Mouse (Mus musculus) heart, embryonic 16.5 days (tissue): Measurements from ENCODE around the gene Ppm1l. TPM values are rescaled to one million over a fixed set of nuclear protein-coding genes. Genes with fewer than 3 reads are reported as not detected.

Experiments
- ATAC-seq: fragments of 200-750 bp; cut with Nextera tagmentation; replicated peaks from 2 replicates; pipeline ENCODE4 v1.8.0; 2017; ENCODE audit warnings: moderate number of reproducible peaks; ENCODE audit not compliant: insufficient read depth, low FRiP score; ENCODE audit errors: extremely low read depth
- H3K27ac ChIP-seq: fragments of 300-500 bp; sonication (generic); 2 replicates; pipeline ENCODE4 v1.5.1; 2014; ENCODE audit warnings: mild to moderate bottlenecking, low read length, control low read depth, moderate library complexity
- H3K27me3 ChIP-seq: fragments of 300-500 bp; sonication (generic); 2 replicates; pipeline ENCODE4 v1.6.1; 2014; ENCODE audit warnings: low read length, mixed read lengths; ENCODE audit not compliant: control insufficient read depth, insufficient read depth
- H3K36me3 ChIP-seq: fragments of 300-500 bp; sonication (generic); 2 replicates; pipeline ENCODE4 v1.6.1; 2014; ENCODE audit not compliant: control insufficient read depth, insufficient read depth
- H3K4me1 ChIP-seq: fragments of 300-500 bp; sonication (generic); 2 replicates; pipeline ENCODE4 v1.6.1; 2014; ENCODE audit warnings: low read length, mixed read lengths; ENCODE audit not compliant: control insufficient read depth, insufficient read depth
- H3K4me2 ChIP-seq: fragments of 300-500 bp; sonication (generic); 2 replicates; pipeline ENCODE4 v1.6.1; 2014; ENCODE audit warnings: low read depth, mild to moderate bottlenecking, control low read depth, low read length
- H3K4me3 ChIP-seq: fragments of 300-500 bp; sonication (generic); 2 replicates; pipeline ENCODE4 v1.5.1; 2014; ENCODE audit warnings: mild to moderate bottlenecking, control low read depth, low read length
- H3K9ac ChIP-seq: fragments of 300-500 bp; sonication (generic); 2 replicates; pipeline ENCODE4 v1.6.1; 2014; ENCODE audit warnings: low read length, control low read depth
- H3K9me3 ChIP-seq: fragments of 300-500 bp; sonication (generic); replicated peaks from 2 replicates; pipeline ENCODE4 v1.6.1; 2016; ENCODE audit warnings: low read length; ENCODE audit not compliant: control insufficient read depth
- WGBS: fragments of 180-500 bp; shearing (Covaris S2); extraction: QIAGEN DNeasy Blood & Tissue Kit; methylation state at CpG from one replicate; pipeline ENCODE4 v1.1.7; 2014; 5-methylcytosine and 5-hydroxymethylcytosine counted together
- polyA plus RNA-seq: library from polyadenylated mRNA; unstranded; fragments of >200 nt; fragmentation: Nextera tagmentation; extraction: Ambion mirVana; gene quantifications from 2 replicates; pipeline ENCODE4 v1.2.1, GENCODE M21; 2015

Gene Ppm1l
- polyA plus RNA-seq, 1 experiment from 2014 or later, result 8.4 TPM

DNA sequence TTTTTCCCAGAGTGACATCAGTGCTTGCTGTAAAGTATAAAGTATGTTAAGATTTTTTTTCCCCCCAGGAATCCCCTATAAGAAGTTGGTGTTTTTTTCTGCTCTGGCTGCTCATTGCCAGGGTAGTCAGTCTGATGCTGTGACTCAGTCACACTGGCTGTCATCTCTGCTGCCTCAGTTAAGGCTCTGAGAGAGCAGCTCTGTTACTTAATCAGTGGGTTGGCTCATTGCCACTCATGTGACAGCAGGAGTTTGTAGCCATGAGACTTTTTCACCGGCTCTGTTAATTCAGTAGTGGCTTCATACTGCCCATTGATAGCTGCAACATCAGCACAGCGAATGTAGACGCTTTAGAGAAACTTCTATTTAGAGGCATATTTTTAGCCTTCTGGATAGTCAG is 163.3 kb downstream of the Ppm1l start:
- WGBS, result 33% methylated on average over 3 of the region's 3 CpGs
- no peaks in the 10 kb centered on the region for H3K36me3 ChIP-seq
- H3K27me3 ChIP-seq, result no peaks in the 10 kb centered on the region
- H3K9ac ChIP-seq, result no peak overlapping the region
- peaks cover 8% of the 10 kb centered on the region; the same call in 1 of the 2 replicates for H3K4me1 ChIP-seq
- ATAC-seq, result no peak; the same call in 1 of the 2 replicates
- no peak overlapping the region for H3K4me3 ChIP-seq
- H3K4me2 ChIP-seq, result no peak overlapping the region
- no peaks in the 10 kb centered on the region for H3K9me3 ChIP-seq
- no peak overlapping the region for H3K27ac ChIP-seq

DNA sequence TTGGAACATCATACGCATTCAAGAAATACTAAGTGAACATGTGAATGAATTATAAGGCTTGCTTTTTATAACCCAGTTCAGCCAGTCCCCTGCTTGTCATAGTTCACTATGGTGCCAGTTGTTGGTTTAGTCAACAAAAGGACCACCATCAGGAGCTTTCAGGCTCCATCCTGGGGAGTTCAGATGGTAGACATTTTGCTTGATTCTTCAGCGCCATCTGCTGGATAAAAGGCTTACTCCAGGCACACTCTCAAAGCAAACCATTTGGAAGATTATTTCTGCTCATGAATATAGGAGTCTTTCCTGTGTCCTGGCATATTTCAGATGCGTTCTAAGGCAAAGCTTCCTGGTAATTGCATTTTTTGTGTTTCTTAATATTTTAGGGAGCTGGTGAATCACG is 165.2 kb downstream of the Ppm1l start:
- H3K4me2 ChIP-seq, result no peak overlapping the region
- no peaks in the 10 kb centered on the region for H3K27me3 ChIP-seq
- ATAC-seq, result peak; percentile 54; the same call in 1 of the 2 replicates
- no peak overlapping the region for H3K4me3 ChIP-seq
- H3K27ac ChIP-seq, result no peak overlapping the region
- no peaks in the 10 kb centered on the region for H3K9me3 ChIP-seq
- H3K36me3 ChIP-seq, result no peaks in the 10 kb centered on the region
- WGBS, result 29% methylated on average over 4 of the region's 4 CpGs
- no peak overlapping the region for H3K9ac ChIP-seq
- peaks cover 10% of the 10 kb centered on the region; the same call in 1 of the 2 replicates for H3K4me1 ChIP-seq

DNA sequence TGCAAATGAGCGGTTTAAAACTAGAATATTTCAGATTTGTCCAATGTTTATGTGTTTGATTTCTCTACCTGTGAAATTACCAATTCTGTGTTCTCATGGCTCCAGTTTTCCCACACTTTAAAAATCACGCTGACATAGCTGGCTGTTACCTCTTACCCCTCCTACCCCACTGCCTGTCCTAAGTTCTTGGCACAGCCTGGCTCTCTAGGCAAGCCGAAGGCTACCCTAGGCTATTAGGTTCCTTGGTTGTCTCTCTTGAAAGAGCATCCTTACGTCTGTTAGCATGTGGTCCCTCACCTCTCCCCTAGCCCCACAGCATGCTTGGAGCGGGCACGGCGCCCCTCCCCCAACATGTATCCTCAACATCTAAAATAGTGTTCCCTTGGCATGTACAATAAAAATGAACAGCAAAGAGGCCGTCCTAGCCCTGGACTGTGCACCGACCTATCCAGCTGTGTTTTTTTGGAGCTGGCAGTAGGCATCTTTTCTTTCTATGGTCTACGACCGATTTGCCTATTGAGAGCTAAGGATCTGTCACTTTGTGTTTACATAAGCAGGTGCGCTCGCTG is 167.4 kb downstream of the Ppm1l start:
- Histone ChIP-seq H3K27me3 (no peaks in the 10 kb centered on the region), H3K9ac (no peak overlapping the region), H3K4me2 (no peak overlapping the region), H3K4me3 (no peak overlapping the region), H3K4me1 (peaks cover 23% of the 10 kb centered on the region), H3K27ac (no peak overlapping the region), H3K9me3 (no peaks in the 10 kb centered on the region), H3K36me3 (no peaks in the 10 kb centered on the region)
- WGBS, result 89% methylated on average over 13 of the region's 13 CpGs
- ATAC-seq, result no peak

DNA sequence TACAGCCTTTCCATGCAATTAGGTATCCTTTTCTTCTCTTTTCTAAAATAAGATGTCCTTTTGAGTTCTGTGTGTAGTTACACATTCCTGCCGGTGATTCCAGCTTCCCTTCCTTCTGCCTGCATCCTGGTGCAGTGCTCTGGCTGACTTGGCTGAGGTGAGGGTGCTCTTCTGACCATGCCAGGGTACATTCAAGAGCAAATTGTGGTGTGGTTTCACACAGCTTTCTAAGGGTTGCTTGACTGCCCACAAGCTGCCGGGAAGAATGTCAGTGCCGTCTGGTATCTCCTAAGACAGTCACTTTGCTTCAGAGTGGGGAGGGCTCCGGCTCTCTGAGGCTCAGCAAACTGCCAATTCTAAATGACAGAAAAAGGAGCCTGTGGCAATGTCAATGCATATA is 167.9 kb downstream of the Ppm1l start:
- H3K4me1 ChIP-seq, result peaks cover 25% of the 10 kb centered on the region
- H3K9me3 ChIP-seq, result no peaks in the 10 kb centered on the region
- H3K27ac ChIP-seq, result no peak overlapping the region
- no peaks in the 10 kb centered on the region for H3K27me3 ChIP-seq
- no peak overlapping the region for H3K9ac ChIP-seq
- H3K4me3 ChIP-seq, result no peak overlapping the region
- WGBS, result 70% methylated on average over 4 of the region's 4 CpGs
- no peak overlapping the region for H3K4me2 ChIP-seq
- ATAC-seq, result no peak
- H3K36me3 ChIP-seq, result no peaks in the 10 kb centered on the region

DNA sequence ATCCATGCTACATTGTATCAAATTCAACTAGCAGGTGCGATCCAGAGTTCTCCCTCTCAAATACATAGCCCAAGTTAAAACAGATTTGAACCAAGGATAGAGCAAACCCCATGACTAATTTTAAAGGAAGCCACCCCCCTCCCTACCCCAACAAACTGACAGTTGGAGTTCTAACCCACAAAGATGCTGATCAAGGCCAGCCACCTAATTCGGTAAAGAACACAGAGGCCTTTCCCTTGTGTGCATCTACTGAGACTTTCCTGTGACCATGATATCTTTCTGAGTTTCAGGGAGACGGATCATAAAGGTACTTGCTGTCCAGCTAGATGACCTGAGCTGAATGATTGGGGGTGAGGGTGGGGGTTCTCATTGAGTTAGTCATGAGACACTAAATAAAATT is 168.7 kb downstream of the Ppm1l start:
- ATAC-seq, result no peak
- 80% methylated on average over 3 of the region's 3 CpGs for WGBS
- peaks cover 23% of the 10 kb centered on the region for H3K4me1 ChIP-seq

DNA sequence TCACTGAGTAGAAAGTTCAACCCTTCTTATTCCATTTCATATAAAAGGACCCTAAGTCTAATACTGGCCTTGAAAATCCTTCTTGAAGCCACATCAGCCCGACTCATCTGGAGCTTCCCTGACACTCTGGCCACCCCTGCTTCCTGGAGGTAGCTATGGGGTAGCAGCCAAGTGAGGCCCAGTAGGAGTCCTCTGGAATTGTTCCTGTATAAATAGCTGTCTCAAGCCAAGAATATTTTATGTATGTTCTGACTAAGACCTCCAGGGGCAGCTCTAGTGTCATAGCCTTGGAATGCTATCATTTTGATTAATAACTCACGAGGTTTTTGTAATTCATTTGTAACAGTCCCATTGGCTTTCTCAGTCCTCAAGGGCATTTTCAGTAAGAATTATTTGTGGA is 169.1 kb downstream of the Ppm1l start:
- WGBS, result 41% methylated on average over 2 of the region's 2 CpGs

More for the DNA sequence above, 168.7 kb downstream of the Ppm1l start:
- Histone ChIP-seq H3K27me3 (no peaks in the 10 kb centered on the region), H3K9me3 (no peaks in the 10 kb centered on the region), H3K36me3 (no peaks in the 10 kb centered on the region), H3K4me2 (no peak overlapping the region), H3K27ac (no peak overlapping the region), H3K4me3 (no peak overlapping the region), H3K9ac (no peak overlapping the region)

DNA sequence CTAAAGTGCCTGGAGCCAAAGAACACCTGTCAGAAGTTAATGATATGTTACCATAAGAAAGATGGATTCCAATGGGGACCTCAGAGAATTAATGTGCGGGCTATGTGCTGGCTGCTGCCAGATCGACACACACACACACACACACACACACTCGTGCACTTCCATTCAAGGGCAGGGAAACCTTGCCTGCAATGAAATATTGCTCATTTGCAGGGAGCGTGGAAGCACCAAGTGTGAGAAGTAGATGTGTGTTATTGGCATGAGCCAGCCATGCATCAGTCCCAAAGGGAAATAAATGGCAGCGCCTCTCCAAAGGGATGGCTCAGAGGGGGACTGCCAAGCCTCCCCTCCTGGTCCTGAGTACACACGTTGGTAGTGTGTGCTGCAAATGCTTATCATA is 170.8 kb downstream of the Ppm1l start:
- H3K36me3 ChIP-seq, result no peaks in the 10 kb centered on the region
- H3K4me3 ChIP-seq, result no peak overlapping the region
- H3K4me2 ChIP-seq, result no peak overlapping the region
- no peak overlapping the region for H3K9ac ChIP-seq
- no peak for ATAC-seq
- 76% methylated on average over 6 of the region's 6 CpGs for WGBS
- peak overlapping the region; percentile 42; the same call in 1 of the 2 replicates for H3K27ac ChIP-seq
- H3K27me3 ChIP-seq, result no peaks in the 10 kb centered on the region
- no peaks in the 10 kb centered on the region for H3K9me3 ChIP-seq
- peaks cover 22% of the 10 kb centered on the region for H3K4me1 ChIP-seq

More for the DNA sequence above, 169.1 kb downstream of the Ppm1l start:
- ATAC-seq, result no peak; the same call in 1 of the 2 replicates
- Histone ChIP-seq H3K4me1 (peaks cover 22% of the 10 kb centered on the region), H3K9me3 (no peaks in the 10 kb centered on the region), H3K27ac (no peak overlapping the region), H3K9ac (no peak overlapping the region), H3K4me3 (no peak overlapping the region), H3K4me2 (no peak overlapping the region), H3K36me3 (no peaks in the 10 kb centered on the region), H3K27me3 (no peaks in the 10 kb centered on the region)

DNA sequence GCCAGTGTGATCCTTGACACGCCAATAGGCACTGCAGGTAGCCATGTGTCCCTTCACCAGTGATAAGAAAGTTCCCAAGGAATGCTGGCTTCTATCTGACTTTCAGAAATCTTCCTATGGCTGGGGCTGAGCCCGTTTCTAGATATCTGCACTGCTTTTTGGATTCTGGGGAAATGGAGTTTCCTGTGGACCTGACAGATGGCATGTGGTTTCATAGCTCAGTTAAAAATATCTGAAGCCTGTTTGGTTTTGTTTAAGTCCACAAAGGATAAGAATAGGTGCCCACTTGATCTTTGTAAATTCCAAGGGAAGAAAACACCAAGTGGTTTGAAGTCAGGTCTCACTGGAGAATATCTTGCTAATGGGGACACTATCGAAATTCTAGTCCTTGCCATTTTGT is 173.0 kb downstream of the Ppm1l start:
- Histone ChIP-seq H3K4me2 (no peak overlapping the region), H3K27me3 (no peaks in the 10 kb centered on the region), H3K4me1 (peaks cover 22% of the 10 kb centered on the region), H3K27ac (no peak overlapping the region), H3K9ac (no peak overlapping the region), H3K9me3 (no peaks in the 10 kb centered on the region), H3K4me3 (no peak overlapping the region), H3K36me3 (no peaks in the 10 kb centered on the region)
- WGBS, result 61% methylated on average over 3 of the region's 3 CpGs
- no peak for ATAC-seq

DNA sequence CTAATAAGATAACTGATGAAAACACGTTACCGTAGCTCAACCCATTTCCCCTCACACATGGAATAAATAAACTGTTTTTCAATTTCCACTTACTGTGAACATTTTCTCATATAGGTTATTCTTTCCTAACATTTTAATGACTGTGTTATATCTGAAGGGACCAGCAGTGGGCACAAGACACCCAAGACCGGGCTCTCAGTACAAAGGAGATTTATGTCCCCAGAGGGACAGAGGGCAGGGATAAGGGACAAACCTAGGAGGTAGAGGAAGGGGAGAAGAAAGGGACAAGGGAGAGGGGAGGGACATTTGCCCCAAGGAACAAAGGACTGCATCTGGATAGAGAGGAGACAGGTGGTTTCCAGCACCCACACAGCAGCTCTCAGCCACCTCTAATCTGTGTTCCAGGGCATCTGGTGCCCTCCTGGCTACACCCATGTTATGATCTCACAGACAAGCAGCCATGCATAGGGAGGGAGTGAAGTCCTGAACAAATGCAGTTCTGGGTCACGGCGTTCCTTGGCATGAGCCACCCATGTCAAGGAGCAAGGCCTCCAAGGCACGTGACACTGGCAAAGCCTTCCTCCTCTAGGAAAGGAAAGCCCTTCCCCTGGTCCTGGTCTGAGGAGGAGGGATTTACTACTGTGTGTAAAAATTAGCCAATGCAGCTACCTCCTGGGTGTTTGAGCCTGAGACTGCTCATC is 174.5 kb downstream of the Ppm1l start:
- Histone ChIP-seq H3K36me3 (no peaks in the 10 kb centered on the region), H3K27ac (no peak overlapping the region), H3K9ac (no peak overlapping the region), H3K4me3 (no peak overlapping the region), H3K4me2 (no peak overlapping the region), H3K9me3 (no peaks in the 10 kb centered on the region), H3K27me3 (no peaks in the 10 kb centered on the region), H3K4me1 (peaks cover 16% of the 10 kb centered on the region)
- ATAC-seq, result no peak
- 91% methylated on average over 6 of the region's 6 CpGs for WGBS
